Mouse (Mus musculus): ENCODE measurements around the gene Aldh16a1. TPM values are rescaled to one million over a fixed set of nuclear protein-coding genes. Genes with fewer than 3 reads are reported as not detected.
"Not testable (repeated sequence)": the region's sequence is repeated elsewhere in the genome, so short reads cannot be mapped to it uniquely, and the experiment has no call there.

Gene Aldh16a1
- polyA plus RNA-seq, 1 experiment from 2014 or later, result 39.8 TPM

DNA sequence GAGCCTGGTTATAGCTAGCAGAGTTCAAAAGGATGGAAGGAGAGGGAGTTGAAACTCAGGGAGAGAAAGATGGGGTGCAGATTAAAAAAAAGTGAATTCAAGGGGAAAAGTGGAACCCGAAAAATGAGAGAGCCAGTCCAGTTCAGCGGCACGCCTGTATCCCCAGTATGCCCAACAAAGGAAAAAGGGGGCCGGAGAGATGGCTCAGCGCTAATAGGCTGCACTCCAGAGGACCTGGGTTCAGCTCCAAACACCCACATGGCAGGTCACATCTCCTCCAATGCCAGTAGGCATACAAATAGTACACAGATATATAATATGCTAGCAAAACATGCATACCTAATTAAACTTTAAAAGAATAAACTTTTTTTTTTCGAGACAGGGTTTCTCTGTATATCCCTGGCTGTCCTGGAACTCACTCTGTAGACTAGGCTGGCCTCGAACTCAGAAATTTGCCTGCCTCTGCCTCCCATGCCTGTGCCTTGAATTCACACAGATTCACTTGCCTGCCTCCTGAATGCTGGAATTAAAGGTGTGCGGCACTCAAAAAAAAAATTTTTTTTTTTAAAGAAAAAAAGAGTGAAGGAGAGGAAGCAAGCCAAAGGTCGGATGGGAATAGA lies 8.7 kb upstream of the Aldh16a1 start:
- no peak overlapping the region for H3K27ac ChIP-seq
- H3K4me1 ChIP-seq, result peaks cover 27% of the 10 kb centered on the region
- H3K9me3 ChIP-seq (replicated peaks), result no peaks in the 10 kb centered on the region
- 74% methylated on average over 9 of the region's 9 CpGs for WGBS
- H3K27me3 ChIP-seq, result peaks cover 58% of the 10 kb centered on the region
- 0 out of 2 replicates have a peak overlapping the region, but pooled peaks have one; percentile 36 for H3K4me3 ChIP-seq
- H3K36me3 ChIP-seq, result peaks cover 25% of the 10 kb centered on the region
- H3K4me2 ChIP-seq (replicated peaks), result no peak overlapping the region
- no peak overlapping the region for H3K9ac ChIP-seq
- no peak for ATAC-seq (ENCODE audit: low FRiP score)

DNA sequence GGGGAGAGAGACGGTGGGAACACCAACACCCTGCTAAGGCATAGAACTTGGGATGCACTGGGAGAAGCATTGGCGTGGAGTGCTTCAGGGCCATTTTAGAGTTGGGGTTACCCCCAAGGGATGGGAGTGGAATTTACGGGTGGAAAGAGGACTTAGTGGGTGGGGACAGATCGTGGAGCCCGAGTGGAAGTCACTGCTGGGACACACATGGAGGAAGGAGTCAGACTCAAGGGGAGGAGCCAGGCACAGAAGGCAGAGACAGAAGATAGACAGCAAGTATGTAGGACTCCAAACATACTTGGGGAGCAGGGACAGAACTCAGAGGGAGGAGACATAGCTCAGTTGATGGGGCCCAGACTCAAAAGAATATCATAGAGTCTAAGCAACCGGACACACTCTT lies 8.2 kb upstream of the Aldh16a1 start:
- peaks cover 30% of the 10 kb centered on the region for H3K36me3 ChIP-seq
- H3K4me2 ChIP-seq (replicated peaks), result peak overlapping the region; percentile 64
- WGBS, result 21% methylated on average over 6 of the region's 6 CpGs
- no peak overlapping the region for H3K9ac ChIP-seq
- no peak for ATAC-seq (ENCODE audit: low FRiP score)
- peak overlapping the region; percentile 33 for H3K4me3 ChIP-seq
- H3K4me1 ChIP-seq, result peaks cover 22% of the 10 kb centered on the region
- H3K27ac ChIP-seq, result no peak overlapping the region
- no peaks in the 10 kb centered on the region for H3K9me3 ChIP-seq (replicated peaks)
- peaks cover 52% of the 10 kb centered on the region for H3K27me3 ChIP-seq

DNA sequence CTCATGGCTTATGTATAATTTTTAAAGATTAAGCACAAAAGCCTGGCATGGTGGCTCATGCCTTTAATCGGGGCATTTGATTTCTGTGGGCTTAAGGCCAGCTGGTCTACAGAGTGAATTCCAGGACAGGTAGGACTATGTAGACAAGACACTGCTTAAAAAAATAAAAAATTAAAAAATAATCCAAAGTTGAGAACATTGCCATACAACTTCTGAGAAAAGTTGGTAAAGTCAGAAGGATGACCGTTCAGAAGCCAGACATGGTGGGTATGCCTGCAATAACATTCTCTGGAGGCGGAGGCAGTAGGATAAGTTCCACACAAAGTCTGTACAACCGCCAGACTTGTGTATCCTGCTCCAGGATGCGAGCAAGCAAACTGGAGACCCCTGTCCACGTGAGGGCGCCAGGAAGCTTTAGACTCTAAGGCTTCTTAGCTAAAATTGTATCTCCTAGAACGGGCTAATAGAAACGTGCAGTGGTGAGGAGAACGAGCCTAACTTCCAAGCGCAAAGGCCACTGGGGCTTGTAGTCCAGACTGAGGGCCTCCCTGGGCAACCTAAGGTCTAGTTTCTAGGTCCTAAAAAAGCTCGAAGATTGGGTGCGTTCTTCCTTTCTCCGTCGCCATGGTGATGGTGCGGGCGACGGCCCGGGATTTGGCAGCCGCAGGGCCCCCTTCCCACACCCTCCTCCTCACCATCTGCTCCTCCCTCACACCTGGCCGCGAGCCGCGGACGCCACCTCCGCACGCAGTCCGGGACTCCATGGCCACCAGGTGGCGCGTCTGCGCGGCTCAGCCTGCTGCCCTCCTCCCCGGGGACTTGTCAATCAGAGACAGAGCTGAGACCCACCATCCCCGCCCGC lies 7.5 kb upstream of the Aldh16a1 start:
- Histone ChIP-seq H3K27me3 (peaks cover 45% of the 10 kb centered on the region), H3K4me2 (replicated peaks) (peak overlapping the region; percentile 64), H3K27ac (peak overlapping the region; percentile 35; the same call in 1 of the 2 replicates), H3K36me3 (peaks cover 35% of the 10 kb centered on the region), H3K4me1 (peaks cover 15% of the 10 kb centered on the region), H3K9me3 (replicated peaks) (no peaks in the 10 kb centered on the region), H3K4me3 (peak overlapping the region; percentile 33), H3K9ac (no peak overlapping the region)
- WGBS, result 7% methylated on average over 29 of the region's 35 CpGs
- peak; percentile 84 for ATAC-seq (ENCODE audit: low FRiP score)

DNA sequence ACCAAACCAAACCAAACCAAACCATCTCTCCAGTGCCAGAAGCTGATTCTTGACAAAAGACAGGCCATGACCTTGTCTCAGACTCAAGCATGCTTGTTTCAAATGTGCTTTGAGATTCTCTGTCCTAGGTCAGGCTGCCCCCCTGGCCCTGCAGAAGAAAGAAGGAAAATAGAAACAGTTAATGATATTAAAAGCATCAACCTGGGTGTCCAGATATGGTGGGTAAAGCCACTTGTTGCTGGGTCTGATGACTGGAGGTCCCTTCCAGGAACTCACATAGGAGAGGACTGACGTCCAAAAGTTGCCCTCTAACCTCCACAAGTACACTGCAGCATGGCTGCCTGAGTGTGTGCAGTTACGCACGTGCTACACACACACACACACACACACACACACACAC lies 6.5 kb upstream of the Aldh16a1 start:
- Histone ChIP-seq H3K27me3 (peaks cover 35% of the 10 kb centered on the region), H3K9me3 (replicated peaks) (no peaks in the 10 kb centered on the region), H3K36me3 (peaks cover 35% of the 10 kb centered on the region), H3K27ac (no peak overlapping the region), H3K4me2 (replicated peaks) (no peak overlapping the region), H3K4me3 (no peak overlapping the region), H3K9ac (no peak overlapping the region), H3K4me1 (peaks cover 15% of the 10 kb centered on the region)
- no peak for ATAC-seq (ENCODE audit: low FRiP score)
- WGBS, result 88% methylated on average over 3 of the region's 3 CpGs

DNA sequence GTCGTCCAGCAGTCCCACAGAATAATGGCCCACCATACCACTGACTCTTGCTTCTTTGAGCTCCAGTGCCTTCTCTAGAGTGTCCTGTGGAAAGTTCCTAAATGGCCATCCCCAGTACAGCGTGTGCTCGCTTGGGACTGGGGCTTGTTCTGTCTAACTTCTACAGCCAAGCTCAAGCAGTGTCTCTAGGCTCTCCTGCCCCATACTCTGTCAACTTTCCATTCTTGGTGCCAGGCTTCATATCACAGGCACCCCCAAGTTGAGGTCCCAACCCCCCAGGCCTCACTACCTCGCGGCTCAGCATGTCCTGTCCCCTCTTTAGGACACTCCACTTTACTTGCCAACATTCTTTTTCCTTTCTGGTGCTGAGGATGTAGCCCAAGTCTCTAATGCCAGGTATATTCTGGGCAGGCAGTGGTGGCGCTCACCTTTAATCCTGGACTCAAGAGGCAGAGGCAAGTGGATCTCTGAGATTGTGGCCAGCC lies 6.0 kb upstream of the Aldh16a1 start:
- ATAC-seq (ENCODE audit: low FRiP score), result no peak
- Histone ChIP-seq H3K27ac (no peak overlapping the region), H3K4me2 (replicated peaks) (no peak overlapping the region), H3K4me3 (no peak overlapping the region), H3K27me3 (peaks cover 30% of the 10 kb centered on the region), H3K36me3 (peaks cover 35% of the 10 kb centered on the region), H3K4me1 (peaks cover 15% of the 10 kb centered on the region), H3K9ac (no peak overlapping the region), H3K9me3 (replicated peaks) (no peaks in the 10 kb centered on the region)
- WGBS, result 95% methylated on average over 6 of the region's 6 CpGs

DNA sequence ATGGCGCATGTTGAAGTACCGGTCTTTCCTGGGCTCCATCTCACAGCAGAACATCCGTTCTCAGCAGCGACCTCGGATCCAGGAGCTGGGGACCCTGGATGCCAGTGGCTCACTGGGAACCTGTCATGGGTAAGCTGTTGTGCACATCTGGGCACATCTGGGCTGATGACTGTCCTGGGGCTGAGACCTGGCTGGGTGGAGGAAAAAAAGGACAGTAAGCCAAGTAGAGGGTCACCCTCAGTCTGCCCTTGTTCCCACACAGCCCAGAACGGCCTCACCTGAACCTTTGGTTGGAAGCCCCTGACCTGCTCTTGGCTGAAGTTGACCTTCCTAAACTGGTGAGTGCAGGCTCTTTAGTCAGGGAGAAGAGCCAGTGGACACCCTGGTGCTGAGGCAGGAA lies 4.6 kb upstream of the Aldh16a1 start:
- peaks cover 18% of the 10 kb centered on the region for H3K4me1 ChIP-seq
- ATAC-seq (ENCODE audit: low FRiP score), result no peak

DNA sequence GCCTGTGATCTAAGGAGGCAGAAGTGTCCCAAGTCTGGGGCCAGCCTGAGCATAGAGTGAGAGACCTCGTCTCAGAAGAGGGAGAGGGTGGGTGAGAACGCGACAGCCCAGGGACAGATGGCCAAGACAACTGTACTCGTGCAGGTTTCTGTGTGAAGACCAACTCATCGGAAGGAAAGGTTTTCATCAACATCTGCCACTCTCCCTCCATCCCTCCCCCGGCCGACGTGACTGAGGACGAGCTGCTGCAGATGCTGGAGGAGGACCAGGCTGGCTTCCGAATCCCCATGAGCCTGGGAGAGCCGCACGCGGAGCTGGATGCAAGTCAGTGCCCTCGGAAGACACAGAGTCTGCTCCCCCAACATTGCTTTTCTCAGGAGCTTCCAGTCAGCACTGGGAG lies 3.1 kb upstream of the Aldh16a1 start:
- Histone ChIP-seq H3K36me3 (peaks cover 35% of the 10 kb centered on the region), H3K4me1 (peaks cover 15% of the 10 kb centered on the region), H3K4me2 (replicated peaks) (no peak overlapping the region), H3K4me3 (no peak overlapping the region), H3K27ac (no peak overlapping the region), H3K27me3 (peaks cover 1% of the 10 kb centered on the region), H3K9me3 (replicated peaks) (no peaks in the 10 kb centered on the region), H3K9ac (no peak overlapping the region)
- WGBS, result 84% methylated on average over 14 of the region's 14 CpGs
- no peak for ATAC-seq (ENCODE audit: low FRiP score)

More for the DNA sequence above, 4.6 kb upstream of the Aldh16a1 start:
- Histone ChIP-seq H3K27ac (no peak overlapping the region), H3K9ac (no peak overlapping the region), H3K4me2 (replicated peaks) (no peak overlapping the region), H3K27me3 (peaks cover 17% of the 10 kb centered on the region), H3K9me3 (replicated peaks) (no peaks in the 10 kb centered on the region), H3K36me3 (peaks cover 35% of the 10 kb centered on the region), H3K4me3 (no peak overlapping the region)
- 89% methylated on average over 6 of the region's 6 CpGs for WGBS

DNA sequence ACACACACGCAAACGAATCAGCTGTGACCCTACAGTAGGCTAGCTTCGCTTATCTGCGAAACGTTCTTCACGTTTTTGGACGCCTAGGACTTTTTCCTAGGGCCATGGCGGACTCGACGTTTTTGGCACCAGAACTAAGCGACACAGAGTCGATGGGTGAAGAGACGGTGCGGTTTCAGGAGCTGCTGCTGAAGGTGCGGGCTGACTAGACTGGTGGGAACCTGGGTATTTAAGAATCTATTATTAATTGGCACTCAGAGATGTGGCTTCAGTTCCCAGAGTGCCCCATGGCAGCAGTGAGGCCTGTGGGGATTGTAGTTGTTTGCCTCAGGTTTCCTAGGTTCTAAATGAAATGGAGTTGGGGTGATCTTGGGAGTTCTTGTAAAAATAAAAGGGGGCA lies 1.8 kb upstream of the Aldh16a1 start:
- peaks cover 13% of the 10 kb centered on the region for H3K4me1 ChIP-seq
- ATAC-seq (ENCODE audit: low FRiP score), result no peak
- no peaks in the 10 kb centered on the region for H3K27me3 ChIP-seq
- H3K36me3 ChIP-seq, result peaks cover 35% of the 10 kb centered on the region
- H3K9me3 ChIP-seq (replicated peaks), result no peaks in the 10 kb centered on the region
- H3K9ac ChIP-seq, result no peak overlapping the region
- H3K4me3 ChIP-seq, result no peak overlapping the region
- no peak overlapping the region for H3K4me2 ChIP-seq (replicated peaks)
- no peak overlapping the region for H3K27ac ChIP-seq
- WGBS, result 97% methylated on average over 15 of the region's 15 CpGs

DNA sequence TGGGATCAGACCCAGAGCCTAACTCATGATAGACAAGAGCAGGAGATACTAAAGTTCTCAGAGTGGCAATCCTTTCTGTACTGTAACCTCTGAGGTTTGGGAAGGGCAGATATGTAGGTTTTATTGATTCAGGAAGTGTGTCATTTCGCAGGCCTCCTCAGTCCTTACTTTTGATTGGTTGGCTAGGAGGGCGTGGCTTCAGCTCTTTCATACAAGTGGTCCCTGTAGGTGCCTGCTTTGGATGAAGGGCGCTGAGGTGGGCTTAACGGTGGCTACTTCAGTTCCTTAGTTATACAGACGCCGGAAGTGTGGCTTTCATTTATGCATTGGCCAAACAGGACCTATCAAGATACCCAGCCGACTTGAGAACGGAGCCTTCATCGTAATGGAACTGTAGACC lies 1.2 kb upstream of the Aldh16a1 start:
- Histone ChIP-seq H3K9me3 (replicated peaks) (no peaks in the 10 kb centered on the region), H3K4me1 (peaks cover 17% of the 10 kb centered on the region), H3K9ac (no peak overlapping the region), H3K27me3 (no peaks in the 10 kb centered on the region), H3K4me3 (no peak overlapping the region), H3K27ac (no peak overlapping the region), H3K4me2 (replicated peaks) (peak overlapping the region; percentile 73), H3K36me3 (peaks cover 34% of the 10 kb centered on the region)
- WGBS, result 85% methylated on average over 9 of the region's 9 CpGs
- ATAC-seq (ENCODE audit: low FRiP score), result no peak

DNA sequence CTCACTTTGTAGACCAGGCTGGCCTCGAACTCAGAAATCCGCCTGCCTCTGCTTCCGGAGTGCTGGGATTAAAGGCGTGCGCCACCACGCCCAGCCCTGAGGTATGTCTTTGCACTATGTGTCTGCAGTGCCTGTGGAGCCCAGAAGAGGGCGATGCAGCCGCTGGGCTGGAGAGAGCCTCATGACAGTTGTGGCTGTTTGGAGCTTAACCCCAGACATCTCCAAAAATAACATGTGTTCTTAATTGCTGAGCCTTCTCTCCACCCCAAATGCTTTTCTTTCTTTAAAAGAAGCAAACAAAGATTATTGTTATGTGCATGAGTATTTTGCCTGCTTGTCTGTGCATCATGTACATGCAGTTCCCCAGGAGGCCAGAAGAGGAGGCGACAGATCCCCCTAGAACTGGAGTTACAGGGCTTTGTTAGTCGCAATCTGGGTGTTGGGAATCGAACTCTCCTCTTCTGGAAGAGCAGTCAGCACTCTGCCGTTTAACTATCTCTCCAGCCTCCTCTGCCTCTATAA lies 670 bp upstream of the Aldh16a1 start:
- Histone ChIP-seq H3K27me3 (no peaks in the 10 kb centered on the region), H3K4me3 (peak overlapping the region; percentile 64), H3K4me2 (replicated peaks) (peak overlapping the region; percentile 73), H3K9me3 (replicated peaks) (no peaks in the 10 kb centered on the region), H3K4me1 (peaks cover 17% of the 10 kb centered on the region), H3K36me3 (peaks cover 29% of the 10 kb centered on the region), H3K27ac (no peak overlapping the region), H3K9ac (no peak overlapping the region)
- WGBS, result 79% methylated on average over 12 of the region's 12 CpGs
- no peak for ATAC-seq (ENCODE audit: low FRiP score)

DNA sequence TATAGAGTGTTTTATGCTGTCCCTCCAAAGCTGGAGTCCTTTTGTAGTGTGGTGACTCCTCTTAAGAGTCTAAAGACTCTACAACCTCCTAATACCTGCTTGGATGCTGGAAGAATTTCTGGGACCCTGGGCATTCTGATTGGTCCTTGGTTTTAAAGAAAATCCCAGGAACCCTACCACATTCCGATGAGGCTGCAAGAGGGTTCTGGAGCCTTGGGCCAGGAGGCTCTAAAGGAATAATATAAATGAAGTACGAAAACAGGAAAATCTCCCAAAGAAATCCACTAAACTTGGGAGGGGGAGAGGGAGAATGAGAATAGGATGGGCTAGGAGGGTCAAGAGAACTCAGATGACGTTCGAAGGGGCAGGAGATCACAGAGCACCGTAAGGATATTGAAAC lies 798 bp downstream of the Aldh16a1 start:
- Histone ChIP-seq H3K27ac (peak overlapping the region; percentile 94), H3K9me3 (replicated peaks) (no peaks in the 10 kb centered on the region), H3K9ac (peak overlapping the region; percentile 81), H3K36me3 (peaks cover 15% of the 10 kb centered on the region), H3K4me2 (replicated peaks) (peak overlapping the region; percentile 73), H3K4me1 (peaks cover 17% of the 10 kb centered on the region), H3K27me3 (no peaks in the 10 kb centered on the region), H3K4me3 (peak overlapping the region; percentile 64)
- 0 out of 2 replicates have a peak, but pooled peaks have one; percentile 2 for ATAC-seq (ENCODE audit: low FRiP score)
- 2% methylated on average over 5 of the region's 5 CpGs for WGBS

DNA sequence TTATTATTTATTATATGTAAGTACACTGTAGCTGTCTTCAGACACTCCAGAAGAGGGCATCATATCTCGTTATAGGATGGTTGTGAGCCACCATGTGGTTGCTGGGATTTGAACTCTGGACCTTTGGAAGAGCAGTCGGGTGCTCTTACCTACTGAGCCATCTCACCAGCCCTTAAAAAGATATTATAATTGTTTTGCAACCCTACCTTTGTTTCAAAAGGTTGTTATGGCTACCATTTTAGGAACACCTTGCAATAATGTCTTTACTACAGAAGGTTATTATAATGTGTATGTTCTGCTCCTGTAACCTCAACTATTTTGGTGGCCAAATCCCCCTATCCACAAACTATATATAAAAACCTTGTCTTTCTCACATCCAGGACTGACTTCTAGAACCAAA lies 1.3 kb downstream of the Aldh16a1 start:
- H3K9me3 ChIP-seq (replicated peaks); H3K36me3 ChIP-seq; H3K27me3 ChIP-seq; H3K27ac ChIP-seq; H3K4me3 ChIP-seq; ATAC-seq (ENCODE audit: low FRiP score): not testable (repeated sequence)
- WGBS, result 95% methylated on average over 2 of the region's 2 CpGs
- Histone ChIP-seq H3K4me1 (peaks cover 17% of the 10 kb centered on the region), H3K4me2 (replicated peaks) (peak overlapping the region; percentile 73), H3K9ac (peak overlapping the region; percentile 81; the same call in 1 of the 2 replicates)
